Mouse (Mus musculus) kidney, adult 2 months (tissue): ENCODE measurements around the gene Hes6.

ENCODE experiments used
- CTCF ChIP-seq: fragments of 200-500 bp; conservative IDR thresholded peaks from 2 replicates; pipeline ENCODE4 v1.5.1; 2011; ENCODE audit warnings: low read depth, mild to moderate bottlenecking, control low read depth, low read length, moderate library complexity, mixed read lengths; ENCODE audit not compliant: insufficient read depth, insufficient read length
- POLR2A ChIP-seq: fragments of 200-500 bp; IDR thresholded peaks from one replicate; pipeline ENCODE4 v1.6.1; 2011; ENCODE audit warnings: low read depth, low read length, control low read depth

DNA sequence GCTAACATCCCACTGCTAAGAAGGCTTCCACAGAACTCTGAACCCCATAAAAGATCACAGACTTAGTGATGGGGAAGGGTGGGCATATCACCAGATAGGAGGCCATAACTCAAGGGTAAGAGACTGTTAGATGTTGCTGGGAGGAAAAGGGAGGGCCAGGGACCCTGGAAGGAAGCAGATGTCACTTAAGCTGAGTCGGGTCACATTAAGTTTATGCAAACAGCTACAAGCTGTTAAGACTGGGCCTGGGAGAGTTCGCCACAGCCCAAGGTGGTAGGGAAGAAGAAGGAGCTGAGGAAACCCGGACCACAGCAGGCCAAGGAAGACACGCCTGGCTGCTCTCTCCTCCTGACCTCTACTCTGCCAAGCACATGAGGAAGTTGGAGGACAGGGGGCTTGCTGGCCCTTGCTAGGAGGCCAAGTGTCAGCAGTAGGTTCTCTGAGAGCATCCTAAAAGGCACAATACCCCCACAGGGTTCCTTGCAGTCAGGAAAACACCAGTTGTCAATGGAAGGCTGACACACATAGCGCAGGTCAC, 37.8 kb upstream of the Hes6 start:
- no peak for TF ChIP-seq POLR2A
- TF ChIP-seq CTCF = no peak
